Mouse (Mus musculus): ENCODE measurements around the gene Tnfrsf18. TPM values are rescaled to one million over a fixed set of nuclear protein-coding genes. Genes with fewer than 3 reads are reported as not detected.
A peak's percentile ranks its signal among the peaks of the same experiment; 100 is the strongest.

The Tnfrsf18 gene
- total RNA-seq, 2 experiments from 2014 or later = not detected

DNA sequence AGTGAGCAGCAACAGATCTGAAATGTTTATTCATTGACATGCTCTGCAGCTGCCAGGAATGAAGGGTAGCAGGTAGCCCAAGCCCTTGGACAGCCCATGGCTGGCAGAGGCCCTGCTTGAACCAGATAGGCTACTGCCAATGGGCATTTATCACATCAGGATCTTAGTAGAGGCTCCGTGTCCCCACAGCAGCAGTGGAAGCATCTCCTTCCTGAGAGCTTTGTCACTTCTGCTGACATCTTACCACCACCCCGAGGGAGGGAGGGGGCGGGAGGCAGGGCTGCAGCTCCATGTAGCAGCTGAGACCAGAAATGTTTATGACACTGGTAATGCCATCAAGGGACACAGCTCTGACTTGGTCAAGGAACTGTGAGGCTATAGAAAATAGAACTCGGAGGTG lies 6.9 kb downstream of the Tnfrsf18 start:
- DNase-seq (ENCODE audit: low spot score in 2 of 2) = no peak

DNA sequence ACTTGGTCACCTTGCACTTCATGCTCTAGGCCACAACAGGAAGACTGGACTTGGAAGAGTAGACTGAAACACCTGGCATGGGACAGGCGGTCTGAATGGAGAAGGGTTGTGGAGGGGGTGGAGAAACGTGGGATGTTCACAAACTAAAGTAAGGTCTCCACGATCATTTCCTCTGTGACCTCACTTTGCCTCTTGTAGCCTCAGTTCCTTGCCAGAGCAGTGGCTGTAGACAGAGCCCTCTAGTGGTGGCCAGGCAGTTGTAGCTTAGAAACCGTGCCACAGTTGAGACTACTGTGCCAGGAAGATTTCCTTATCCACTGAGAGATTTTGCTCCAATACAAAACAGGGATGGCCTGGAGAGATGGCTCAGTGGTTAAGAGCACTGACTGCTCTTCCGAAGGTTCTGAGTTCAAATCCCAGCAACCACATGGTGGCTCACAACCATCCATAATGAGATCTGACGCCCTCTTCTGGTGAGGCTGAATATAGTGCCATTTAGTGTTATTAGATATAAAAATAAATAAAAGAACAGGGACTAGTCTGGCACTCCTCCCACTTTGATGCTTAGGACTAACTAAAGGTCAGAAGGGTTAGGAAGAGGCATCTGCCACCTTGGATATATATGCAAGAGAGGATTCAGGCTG lies 7.6 kb downstream of the Tnfrsf18 start:
- peak in 1 of 2 experiments; percentile 14 for DNase-seq (ENCODE audit: low spot score in 2 of 2)

DNA sequence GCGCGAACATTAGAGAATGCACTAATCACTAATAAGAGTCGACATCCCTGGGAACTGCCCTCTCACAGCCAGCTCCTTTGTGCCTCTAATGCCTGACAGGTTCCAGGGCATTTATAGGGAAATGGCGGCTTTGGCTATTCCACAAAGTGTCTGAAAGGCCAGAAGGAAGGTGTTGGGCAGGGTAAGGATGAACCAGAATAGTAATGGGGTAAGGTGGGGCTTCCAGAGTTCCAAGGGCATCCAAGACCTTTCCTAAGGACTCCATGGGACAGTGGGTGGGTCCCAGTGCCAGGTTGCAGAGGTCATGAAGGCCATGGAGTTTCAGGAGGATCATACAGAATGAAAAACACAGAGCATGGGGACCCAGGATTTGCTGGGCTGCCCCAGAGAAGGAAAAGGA lies 8.3 kb downstream of the Tnfrsf18 start:
- DNase-seq (ENCODE audit: low spot score in 2 of 2) = no peak

DNA sequence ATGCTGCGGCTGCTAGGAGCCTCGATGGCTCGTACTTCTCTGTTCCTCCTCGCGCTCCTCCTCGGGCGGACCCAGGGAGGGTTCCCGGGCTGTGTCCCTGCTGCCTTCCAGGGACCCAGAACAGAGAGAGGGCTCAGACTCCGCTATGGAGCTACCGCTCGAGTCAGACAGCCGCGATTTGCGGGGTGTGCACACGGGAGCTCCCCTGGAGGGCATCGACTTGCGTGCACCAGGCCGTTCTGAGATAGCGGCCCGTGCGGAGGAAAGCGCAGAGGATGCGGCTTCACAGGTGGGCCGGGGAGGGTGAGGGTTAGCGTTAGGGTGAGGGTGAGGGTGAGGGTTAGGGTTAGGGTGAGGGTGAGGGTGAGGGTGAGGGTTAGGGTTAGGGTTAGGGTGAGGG lies 8.9 kb downstream of the Tnfrsf18 start:
- no peak for DNase-seq (ENCODE audit: low spot score in 2 of 2)

DNA sequence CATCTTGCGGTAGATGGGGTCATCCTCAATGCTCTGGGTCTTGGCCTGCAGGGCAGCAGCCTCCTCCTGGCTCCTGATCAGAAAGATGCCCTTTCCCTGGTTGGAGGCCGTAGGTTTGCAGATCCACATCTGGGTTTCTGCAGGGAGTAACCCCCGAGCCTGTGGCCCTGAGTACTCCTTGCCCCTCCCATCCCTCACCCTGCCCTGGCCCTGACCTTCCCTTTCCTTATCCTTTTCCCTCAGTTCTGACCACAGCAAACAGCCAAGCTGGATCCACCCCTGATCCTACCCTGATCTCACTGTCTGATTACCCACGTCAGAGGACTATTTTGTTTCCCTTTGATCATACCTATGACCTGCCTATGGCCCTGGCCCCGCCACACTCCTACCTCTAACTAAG lies 18.8 kb downstream of the Tnfrsf18 start:
- DNase-seq (ENCODE audit: low spot score in 2 of 2) = no peak

DNA sequence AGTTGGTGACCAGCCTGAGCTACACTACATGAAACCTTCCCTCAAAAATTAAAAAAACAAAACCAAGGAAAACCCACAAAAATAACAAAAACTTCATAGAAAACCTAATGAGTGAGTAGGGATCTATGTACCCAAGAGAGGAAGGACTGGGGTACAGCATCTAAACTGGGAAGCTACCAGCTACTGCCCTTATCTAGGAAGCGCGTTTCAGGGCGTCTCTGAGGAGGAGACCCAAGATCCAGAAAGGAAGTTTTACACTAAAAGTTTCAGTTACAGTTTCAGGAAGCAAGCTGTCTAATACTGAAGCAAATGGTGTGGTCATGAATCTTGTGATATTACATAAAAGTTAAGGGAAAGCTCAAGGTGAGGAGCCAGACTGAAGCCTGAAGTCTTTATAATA lies 23.8 kb downstream of the Tnfrsf18 start:
- no peak for DNase-seq (ENCODE audit: low spot score in 2 of 2)

DNA sequence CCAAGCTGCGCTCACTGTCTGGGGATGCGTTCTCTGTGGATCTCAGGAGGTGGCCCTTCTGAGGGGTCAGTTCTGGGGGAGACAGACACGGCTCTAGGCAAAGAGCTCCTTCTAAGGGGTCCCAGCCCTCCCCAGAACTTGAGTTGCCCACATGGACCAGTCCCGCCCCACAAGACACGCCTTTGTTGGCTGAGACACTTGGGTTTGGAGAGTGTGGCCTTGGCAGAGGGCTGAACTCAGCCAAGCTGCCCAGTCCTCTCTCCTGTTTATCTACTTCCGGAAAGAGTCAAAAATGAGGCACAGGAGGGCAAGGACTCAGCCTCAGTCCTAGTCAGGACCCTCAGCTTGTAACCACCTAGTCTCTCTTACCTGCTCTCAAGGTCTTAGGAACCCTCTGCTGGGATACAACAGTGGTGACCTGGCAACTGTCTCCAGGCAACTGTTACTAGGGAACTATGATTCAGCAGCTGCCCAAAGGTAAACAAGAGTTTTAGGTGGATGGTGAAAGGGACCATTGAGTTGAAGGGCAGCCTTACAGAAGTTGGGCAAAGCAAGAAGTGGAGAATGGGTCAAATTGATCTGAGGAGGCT lies 24.5 kb downstream of the Tnfrsf18 start:
- DNase-seq (ENCODE audit: low spot score in 2 of 2) = no peak

DNA sequence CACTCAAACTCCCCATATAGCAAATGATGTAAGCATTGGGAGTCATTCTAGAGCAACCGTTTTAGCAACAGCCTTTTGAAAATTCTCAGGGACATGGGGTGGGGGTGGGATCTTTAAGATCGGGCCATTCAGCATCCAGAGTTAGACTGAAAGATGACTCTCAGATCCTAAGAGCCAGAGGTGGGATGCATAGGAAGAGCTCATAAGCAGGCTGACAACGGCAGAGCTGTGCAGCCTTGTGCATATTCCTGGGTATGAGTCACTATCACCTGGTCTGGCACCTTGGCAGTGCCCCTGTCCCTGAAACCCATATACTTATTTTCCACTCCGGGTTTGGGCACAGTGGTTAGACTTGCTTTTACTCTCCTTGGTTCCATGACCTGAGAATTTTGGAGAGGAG lies 27.1 kb downstream of the Tnfrsf18 start:
- DNase-seq (ENCODE audit: low spot score in 2 of 2) = no peak

DNA sequence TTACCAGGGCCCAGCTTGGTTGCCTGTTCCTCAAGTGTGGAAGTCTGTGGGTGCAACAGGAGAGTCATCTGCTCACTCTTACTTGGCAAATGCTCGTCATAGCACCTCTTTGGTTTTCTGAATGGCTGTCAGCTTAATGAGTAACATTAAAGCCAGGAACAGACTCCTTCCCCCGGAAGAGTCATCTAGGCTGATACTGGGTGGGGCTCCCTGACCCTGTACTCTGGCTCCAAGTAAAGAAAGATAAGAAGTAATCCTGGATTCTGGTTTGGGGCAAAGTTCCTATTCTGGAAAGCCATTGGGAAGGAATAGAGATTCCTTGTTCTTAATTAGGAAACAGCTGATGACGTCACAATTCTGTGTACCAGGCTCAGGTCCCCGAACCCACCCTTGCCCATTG lies 28.2 kb downstream of the Tnfrsf18 start:
- DNase-seq (ENCODE audit: low spot score in 2 of 2) = no peak

DNA sequence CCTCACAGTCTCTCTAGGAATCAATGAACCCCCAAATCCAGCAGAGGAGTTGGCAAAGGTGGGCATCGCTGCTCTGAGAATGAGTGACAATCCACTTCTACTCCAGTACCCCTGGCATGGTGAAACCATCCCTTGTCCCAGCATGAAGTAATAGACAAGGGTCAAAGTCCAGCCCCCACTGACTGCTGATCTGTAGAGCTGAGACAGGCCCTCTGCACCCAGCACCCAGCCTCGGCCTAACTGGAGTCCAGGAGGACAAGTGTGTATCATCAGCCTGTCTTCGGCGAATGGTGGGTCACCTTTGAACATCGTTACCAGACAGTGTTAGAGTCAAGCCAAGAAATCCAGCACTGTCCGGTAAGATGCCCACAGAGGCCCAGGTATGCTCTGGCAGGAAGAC lies 28.6 kb downstream of the Tnfrsf18 start:
- no peak for DNase-seq (ENCODE audit: low spot score in 2 of 2)

DNA sequence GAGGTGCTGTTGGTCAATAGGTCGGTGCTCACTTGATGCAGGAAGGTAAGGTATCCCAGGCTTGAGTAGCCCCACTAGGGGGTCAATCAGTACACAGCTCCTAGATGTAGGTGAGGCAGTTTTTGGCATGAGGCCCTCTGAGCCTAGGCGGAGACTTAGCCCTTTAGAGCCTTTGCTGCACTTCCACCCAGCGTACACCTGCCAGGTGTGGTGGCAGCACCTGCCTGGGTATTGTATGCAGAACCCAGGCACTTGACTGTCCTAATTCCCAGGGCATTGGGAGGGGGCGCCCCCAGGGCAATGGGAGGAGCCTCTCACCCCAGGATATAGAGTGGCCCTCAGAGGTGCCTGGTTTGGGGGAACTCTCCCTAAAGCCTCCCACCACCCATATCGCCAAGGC lies 29.2 kb downstream of the Tnfrsf18 start:
- DNase-seq (ENCODE audit: low spot score in 2 of 2) = no peak

DNA sequence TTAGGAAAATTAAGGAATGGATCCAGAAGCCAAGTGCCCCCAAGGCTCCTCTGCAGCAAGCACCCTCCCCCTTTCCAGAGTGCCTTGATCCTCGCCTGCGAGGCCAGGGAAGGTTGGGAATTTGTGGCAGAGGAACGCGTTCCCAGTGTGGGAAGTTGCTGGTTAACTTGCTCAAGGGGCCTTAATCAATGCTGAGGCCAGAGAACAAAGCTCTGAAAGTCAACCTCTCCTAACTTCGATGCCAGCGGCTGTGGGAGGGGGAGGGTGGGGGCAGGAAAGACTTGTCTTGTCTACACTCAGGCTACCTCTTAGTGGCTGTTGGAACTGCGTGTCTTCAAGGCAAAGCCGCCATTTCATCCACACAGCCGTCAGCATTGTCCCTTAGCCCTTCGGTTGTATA lies 31.7 kb downstream of the Tnfrsf18 start:
- no peak for DNase-seq (ENCODE audit: low spot score in 2 of 2)

DNA sequence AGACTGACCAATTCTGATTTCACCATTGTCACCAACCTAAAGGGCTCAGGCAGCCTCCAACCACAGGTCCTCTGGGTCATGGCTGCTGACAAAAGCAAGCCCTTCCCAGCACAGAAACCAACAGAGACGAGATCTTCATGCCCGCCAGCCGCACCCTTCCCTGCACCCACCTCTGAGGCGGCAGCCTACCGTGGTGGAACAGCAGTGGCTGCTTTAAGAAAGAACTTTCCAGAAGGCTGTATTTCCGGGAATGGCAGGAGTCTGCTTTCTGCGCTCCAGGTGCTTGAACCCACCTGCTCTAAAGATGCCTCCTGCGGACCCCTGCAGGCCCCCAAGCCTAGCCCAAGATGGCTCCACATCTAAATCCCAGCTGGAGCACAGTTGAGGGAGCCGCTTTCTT lies 32.9 kb downstream of the Tnfrsf18 start:
- no peak for DNase-seq (ENCODE audit: low spot score in 2 of 2)

DNA sequence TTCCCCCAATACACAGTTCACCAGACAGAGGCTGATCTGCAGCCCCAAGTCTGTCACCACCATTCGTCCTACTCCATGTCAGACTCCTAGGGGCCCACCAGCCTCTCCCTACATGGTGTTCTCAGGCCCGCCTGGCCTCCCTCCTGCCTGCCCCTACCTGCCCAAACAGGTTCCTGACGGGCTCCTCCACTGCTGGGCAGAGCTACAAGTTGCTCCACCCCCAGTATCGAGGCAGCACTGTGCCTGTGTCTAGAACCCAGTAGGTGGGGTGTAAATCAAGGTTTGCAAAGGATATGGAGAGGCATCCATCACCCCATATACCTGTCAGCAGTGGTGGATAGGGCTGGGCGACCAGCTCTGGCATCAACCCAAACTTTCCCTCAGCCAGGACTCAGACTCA lies 33.3 kb downstream of the Tnfrsf18 start, which contains the start of gene Ttll10:
Gene Ttll10 (minus strand): TSS at position 154 of the 400 bp plus-strand sequence.
- no peak for DNase-seq (ENCODE audit: low spot score in 2 of 2)

DNA sequence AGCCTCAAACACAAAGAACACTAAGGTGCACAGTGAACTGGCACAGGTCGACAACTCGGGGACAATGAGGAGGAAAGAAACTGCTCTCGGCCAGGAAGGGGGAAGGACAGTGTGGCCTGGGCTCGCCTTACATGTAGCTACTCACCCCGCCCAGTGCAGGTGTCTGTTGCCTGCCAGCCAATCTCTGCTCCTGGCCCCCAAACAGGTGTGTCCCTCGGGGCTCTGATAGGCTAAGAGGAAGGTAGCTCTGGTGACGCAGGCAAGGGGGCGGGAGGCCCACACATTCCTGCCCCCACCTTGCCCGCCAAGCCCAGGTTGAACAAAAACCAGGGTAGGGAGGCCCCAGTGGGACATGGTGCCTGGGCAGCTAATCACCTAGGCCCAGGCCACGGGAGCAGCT lies 33.7 kb downstream of the Tnfrsf18 start:
- DNase-seq (ENCODE audit: low spot score in 2 of 2) = no peak

DNA sequence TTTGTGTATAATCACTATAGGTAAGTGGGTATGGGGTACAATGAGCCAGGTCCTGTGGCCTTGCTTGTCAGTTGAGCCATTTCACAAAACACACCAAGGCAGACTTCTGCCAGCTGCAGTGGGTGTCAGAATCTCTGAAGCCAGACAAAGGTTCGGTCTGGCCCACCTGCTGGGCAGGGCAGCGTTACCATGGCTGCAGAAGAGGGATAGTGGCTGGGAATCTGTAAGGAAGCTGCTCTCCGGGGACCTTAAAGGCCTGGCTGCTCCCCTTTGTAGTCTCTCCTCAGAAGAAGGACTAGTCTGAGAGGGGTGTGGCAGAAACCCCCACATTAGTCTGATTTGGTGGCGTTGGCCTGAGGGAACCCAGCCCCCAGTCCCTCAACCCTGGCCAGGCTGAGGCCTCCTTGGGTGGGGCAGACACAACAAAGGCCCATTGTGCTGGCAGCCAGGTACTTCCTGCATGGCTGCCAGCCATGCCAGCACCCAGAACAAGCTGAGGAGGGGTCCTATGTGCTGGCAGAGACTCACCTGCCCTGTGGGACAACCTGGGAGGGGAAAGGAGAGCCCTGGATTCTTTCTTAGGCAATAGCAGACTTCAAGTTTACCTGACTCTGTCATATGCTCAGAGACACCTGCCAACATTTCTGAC lies 38.0 kb downstream of the Tnfrsf18 start:
- DNase-seq (ENCODE audit: low spot score in 2 of 2) = no peak

DNA sequence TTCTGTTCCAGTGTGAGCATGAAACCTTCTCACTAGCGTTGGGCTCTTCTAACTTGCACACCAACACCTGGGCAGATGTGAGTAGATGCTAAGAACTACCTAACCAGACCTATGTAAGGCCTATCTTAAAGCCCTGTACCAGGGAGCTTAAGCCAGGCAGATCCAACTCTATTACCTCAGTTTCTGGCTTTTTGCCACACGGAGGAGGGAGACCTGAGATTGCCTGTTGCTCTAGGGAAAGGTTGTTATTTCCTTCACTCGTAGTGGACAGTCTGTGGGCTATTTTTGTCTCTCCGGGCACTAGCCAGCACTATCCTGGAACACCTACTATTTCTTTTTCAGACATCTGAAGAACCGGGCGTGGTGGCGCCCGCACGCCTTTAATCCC lies 38.5 kb downstream of the Tnfrsf18 start:
- no peak for DNase-seq (ENCODE audit: low spot score in 2 of 2)

DNA sequence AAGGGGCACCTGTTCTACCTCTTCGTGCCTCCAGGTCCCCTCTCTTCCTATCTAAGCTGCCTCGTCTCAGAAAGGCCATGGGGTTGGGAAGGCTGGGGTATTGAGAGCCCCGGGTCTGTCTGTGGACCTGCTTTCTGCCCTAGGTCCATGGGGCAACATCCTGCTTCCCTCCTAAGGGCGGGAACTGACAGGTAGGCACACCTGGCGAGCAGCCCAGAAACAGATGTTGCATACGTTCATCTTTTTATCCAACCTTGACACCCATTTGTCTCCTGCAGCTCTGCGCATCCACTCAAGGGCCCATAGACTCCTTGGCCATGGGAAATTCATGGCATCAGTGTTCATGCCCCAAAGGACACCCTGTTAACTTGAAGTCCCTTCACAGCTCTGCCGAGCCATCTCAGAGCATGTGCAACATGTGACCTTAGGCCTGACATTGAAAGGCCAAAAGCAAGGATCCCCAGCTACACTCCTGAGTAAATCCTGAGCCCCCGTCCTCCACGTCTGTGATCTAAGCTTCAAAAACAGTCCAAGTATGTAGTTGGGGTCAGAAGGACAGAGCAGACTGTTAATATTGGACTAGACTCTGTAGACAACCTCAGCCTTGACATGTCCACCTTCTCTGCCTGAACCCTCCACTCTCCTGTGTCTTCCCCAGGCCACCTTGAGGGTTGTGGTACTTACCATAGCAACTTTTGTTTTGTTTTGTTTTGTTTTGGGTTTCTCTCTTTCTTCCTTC lies 39.4 kb downstream of the Tnfrsf18 start:
- DNase-seq (ENCODE audit: low spot score in 2 of 2) = no peak

DNA sequence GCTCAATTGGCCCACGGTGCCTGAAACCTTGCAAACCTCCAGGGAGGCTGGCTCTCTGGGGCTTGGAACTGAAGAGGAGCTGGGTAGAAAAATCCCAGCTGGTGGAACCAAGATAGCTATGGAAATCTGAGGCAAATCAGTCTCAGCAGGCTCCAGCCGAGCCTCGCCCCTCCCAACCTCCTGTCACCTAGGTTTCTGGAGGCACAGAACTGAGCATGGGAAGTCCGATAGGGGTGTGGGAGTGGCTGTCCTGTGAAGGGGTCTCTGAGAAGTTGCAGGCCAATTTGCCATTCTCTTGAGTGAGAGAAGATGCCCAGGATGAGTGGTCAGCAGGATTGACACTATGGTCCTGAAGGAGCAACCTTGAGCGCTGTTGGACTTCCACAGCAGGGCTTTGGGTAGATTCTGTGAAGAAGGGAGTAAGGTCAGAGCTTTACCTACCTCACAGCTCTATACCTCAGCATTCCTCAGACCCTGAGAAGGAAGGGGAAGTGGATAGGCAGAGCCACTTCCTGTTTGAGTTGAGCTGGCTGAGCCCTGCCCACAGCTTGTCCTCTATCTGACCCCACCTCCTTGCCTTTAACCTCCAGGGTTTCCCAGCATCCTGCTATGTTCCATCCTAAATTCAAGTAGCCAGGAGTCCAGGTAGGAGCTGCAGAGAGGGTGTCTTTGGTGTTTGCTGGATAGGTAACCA lies 41.4 kb downstream of the Tnfrsf18 start:
- no peak for DNase-seq (ENCODE audit: low spot score in 2 of 2)

DNA sequence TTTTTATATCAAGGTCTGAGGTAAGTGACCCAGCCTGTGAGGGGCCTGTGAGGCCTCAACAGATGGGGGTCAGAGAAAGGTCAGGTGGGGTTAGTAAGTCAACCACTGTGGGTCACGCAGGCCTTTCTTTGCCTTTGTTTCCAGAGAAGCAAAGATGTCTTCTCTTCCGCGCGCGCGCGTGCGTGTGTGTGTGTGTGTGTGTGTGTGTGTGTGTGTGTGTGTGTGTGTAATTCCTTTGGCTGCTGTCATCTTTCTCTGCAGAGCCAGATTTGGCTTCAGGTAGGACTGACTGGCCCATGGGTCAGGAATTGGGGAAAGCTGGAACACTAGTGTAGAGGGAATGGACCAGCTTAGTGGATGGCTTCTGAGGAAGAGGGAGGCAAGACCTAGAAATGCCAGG lies 43.7 kb downstream of the Tnfrsf18 start:
- DNase-seq (ENCODE audit: low spot score in 2 of 2) = no peak

DNA sequence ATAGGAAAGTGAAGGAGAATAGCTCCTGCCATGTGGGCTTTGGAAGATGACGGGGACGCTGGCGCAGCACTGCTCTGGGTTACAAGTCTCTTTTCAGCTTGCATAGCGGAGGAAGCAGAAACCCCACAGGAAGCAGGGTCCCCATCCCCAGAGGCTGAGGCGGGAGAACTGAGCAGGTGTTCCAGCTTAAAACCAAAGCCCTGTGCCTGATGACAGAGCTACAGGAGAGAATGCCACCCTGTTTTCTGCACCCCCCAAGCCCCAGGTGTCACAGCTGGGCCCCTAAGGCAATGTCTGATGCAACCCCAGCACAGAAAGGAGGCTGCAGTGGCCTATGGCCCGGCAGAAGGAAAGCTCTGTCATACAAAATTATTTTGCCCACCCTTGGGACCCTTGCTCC lies 44.3 kb downstream of the Tnfrsf18 start:
- DNase-seq (ENCODE audit: low spot score in 2 of 2) = no peak

DNA sequence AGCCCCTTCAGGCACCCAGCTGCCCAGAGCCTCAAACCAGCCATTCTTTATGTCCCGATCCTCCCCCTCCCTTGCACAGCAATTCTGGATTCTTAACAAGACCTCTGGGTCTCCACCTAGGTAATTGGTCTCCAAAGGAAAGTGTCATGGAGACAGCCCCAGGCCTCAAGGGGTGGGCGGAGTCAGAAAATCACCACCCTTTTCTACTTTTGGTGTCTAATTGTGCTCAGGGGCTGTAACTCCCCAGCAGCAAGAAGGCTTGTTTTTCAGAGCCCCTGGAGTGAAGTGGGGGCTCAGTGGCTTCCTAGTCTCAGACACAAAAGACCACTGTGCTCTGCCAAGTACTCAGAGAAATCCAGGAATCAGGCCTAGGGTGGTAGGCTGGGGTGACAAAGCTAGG lies 44.8 kb downstream of the Tnfrsf18 start:
- no peak for DNase-seq (ENCODE audit: low spot score in 2 of 2)

Measured in layer of hippocampus, postnatal 14 days (tissue).